In genomic region chr2:124322528-124323215, GRCm38 (mm10) we compare ENCODE assay signal across 11 mouse cellular contexts.
"Had no signal": no experiment of that assay in that cellular context is flagged by ENCODE, and none has a peak within 500 bp of the region (broad histone marks: within the 10 kb centered on the region; RNA-seq: fewer than 3 reads in every experiment).

No protein-coding gene starts in this region.

- DNase-seq: kidney, adult 2 months; kidney, postnatal 25 days; layer of hippocampus, adult 9-11 months; layer of hippocampus, postnatal 36 days; liver, embryonic 13.5 days; lung, embryonic 14.5 days; right cerebral cortex, postnatal 14 days; right cerebral cortex, postnatal 4 days; thymus, adult 2 months; thymus, postnatal 14 days; thymus, postnatal 4 days had no signal
